Mouse (Mus musculus): ENCODE results near the gene B3galt4. TPM values are rescaled to one million over a fixed set of nuclear protein-coding genes. Genes with fewer than 3 reads are reported as not detected.

The B3galt4 gene
- polyA plus RNA-seq, 1 experiment = 0.45 TPM

- Histone ChIP-seq H3K4me3 (replicated peaks) (no peak overlapping the region), H3K36me3 (ENCODE audit: control insufficient read depth) (no peaks in the 10 kb centered on the region), H3K9me3 (ENCODE audit: control insufficient read depth, low read length) (no peaks in the 10 kb centered on the region), H3K27me3 (ENCODE audit: control insufficient read depth) (no peaks in the 10 kb centered on the region), H3K4me1 (ENCODE audit: control insufficient read depth) (peaks cover 72% of the 10 kb centered on the region)
- TF ChIP-seq GATA1 (IDR thresholded peaks at IDR 0.05; ENCODE audit: low read length) (no peak), TAL1 (IDR thresholded peaks at IDR 0.05; ENCODE audit: low read length) (no peak)
Measured at GRCm38 (mm10) chr17:33901653-33902052, 49.6 kb downstream of the B3galt4 start.

DNA sequence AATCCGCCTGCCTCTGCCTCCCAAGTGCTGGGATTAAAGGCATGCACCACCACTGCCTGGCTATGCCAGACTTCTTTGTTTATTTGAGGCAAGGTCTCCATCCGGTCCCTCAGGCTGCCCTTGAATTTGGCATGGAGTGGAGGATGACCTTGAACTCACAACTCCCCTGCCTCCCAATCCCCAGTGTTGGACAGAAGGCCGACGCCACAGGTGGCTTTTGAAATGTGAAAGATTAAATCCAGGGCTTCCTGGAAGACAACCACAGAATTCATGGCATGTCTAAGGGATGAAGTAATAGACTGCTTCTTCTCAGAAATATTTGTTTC lies 50.3 kb downstream of the B3galt4 start:
- Histone ChIP-seq H3K4me3 (replicated peaks) (no peak overlapping the region), H3K9me3 (ENCODE audit: control insufficient read depth, low read length) (no peaks in the 10 kb centered on the region), H3K36me3 (ENCODE audit: control insufficient read depth) (no peaks in the 10 kb centered on the region), H3K27me3 (ENCODE audit: control insufficient read depth) (no peaks in the 10 kb centered on the region), H3K4me1 (ENCODE audit: control insufficient read depth) (peaks cover 71% of the 10 kb centered on the region)
- TF ChIP-seq GATA1 (IDR thresholded peaks at IDR 0.05; ENCODE audit: low read length) = no peak
- TF ChIP-seq TAL1 (IDR thresholded peaks at IDR 0.05; ENCODE audit: low read length) = no peak

- H3K9me3 ChIP-seq (ENCODE audit: control insufficient read depth, low read length) = no peaks in the 10 kb centered on the region
- no peaks in the 10 kb centered on the region for H3K36me3 ChIP-seq (ENCODE audit: control insufficient read depth)
- H3K4me1 ChIP-seq (ENCODE audit: control insufficient read depth) = peaks cover 67% of the 10 kb centered on the region
- TF ChIP-seq GATA1 (IDR thresholded peaks at IDR 0.05; ENCODE audit: low read length) (no peak), TAL1 (IDR thresholded peaks at IDR 0.05; ENCODE audit: low read length) (no peak)
- no peaks in the 10 kb centered on the region for H3K27me3 ChIP-seq (ENCODE audit: control insufficient read depth)
- H3K4me3 ChIP-seq (replicated peaks) = no peak overlapping the region
Measured at GRCm38 (mm10) chr17:33900281-33900988, 50.9 kb downstream of the B3galt4 start.

Other genes starting within 250 kb of the B3galt4 start
- gene March2, start 232.8 kb downstream of the B3galt4 start, polyA plus RNA-seq (2012) = 80.5 and 112 TPM in 2 replicates
- 26.5 and 41.4 TPM in 2 replicates for gene Rab11b, start 191.0 kb downstream of the B3galt4 start, polyA plus RNA-seq (2012)
- gene Angptl4, start 169.7 kb downstream of the B3galt4 start, polyA plus RNA-seq (2012) = 0.07 TPM in 1 of 2 replicates, not detected in the other
- 0.03 TPM in 2 replicates for gene Kank3, start 141.0 kb downstream of the B3galt4 start, polyA plus RNA-seq (2012)
- 366 and 664 TPM in 2 replicates for gene Rps28, start 126.9 kb downstream of the B3galt4 start, polyA plus RNA-seq (2012)
- gene Ndufa7, start 126.9 kb downstream of the B3galt4 start, polyA plus RNA-seq (2012) = 125 and 152 TPM in 2 replicates
- gene Cd320, start 108.4 kb downstream of the B3galt4 start, polyA plus RNA-seq (2012) = 0.26 and 0.86 TPM in 2 replicates
- not detected in 2 replicates for gene Gm7029, start 77.7 kb downstream of the B3galt4 start, polyA plus RNA-seq (2012)
- 24.3 and 25.8 TPM in 2 replicates for gene Kifc1, start 60.8 kb downstream of the B3galt4 start, polyA plus RNA-seq (2012)
- gene Platr17, start 46.4 kb downstream of the B3galt4 start, polyA plus RNA-seq (2012) = 0.08 TPM in 1 of 2 replicates, not detected in the other
- 1.4 TPM in 2 replicates for gene Daxx, start 42.1 kb downstream of the B3galt4 start, polyA plus RNA-seq (2012)
- gene Tapbp, start 35.6 kb downstream of the B3galt4 start, polyA plus RNA-seq (2012) = 14.7 and 21.8 TPM in 2 replicates
- gene Zbtb22, start 35.6 kb downstream of the B3galt4 start, polyA plus RNA-seq (2012) = 5.6 and 5.7 TPM in 2 replicates
- 3.1 and 3.5 TPM in 2 replicates for gene Rgl2, start 21.9 kb downstream of the B3galt4 start, polyA plus RNA-seq (2012)
- 48.7 and 66.5 TPM in 2 replicates for gene Pfdn6, start 11.1 kb downstream of the B3galt4 start, polyA plus RNA-seq (2012)
- gene Wdr46, start 10.8 kb downstream of the B3galt4 start, polyA plus RNA-seq (2012) = 6.0 and 6.7 TPM in 2 replicates
- gene Vps52, start 4.3 kb upstream of the B3galt4 start, polyA plus RNA-seq (2012) = 10.1 and 11.6 TPM in 2 replicates
- 11.8 and 13.8 TPM in 2 replicates for gene Rps18, start 4.5 kb upstream of the B3galt4 start, polyA plus RNA-seq (2012)
- gene H2-K1, start 48.9 kb upstream of the B3galt4 start, polyA plus RNA-seq (2012) = 0.91 and 0.94 TPM in 2 replicates
- 1.8 and 2.5 TPM in 2 replicates for gene Ring1, start 73.2 kb upstream of the B3galt4 start, polyA plus RNA-seq (2012)
- gene H2-Ke6, start 76.6 kb upstream of the B3galt4 start, polyA plus RNA-seq (2012) = 1.4 TPM in 2 replicates
- gene Slc39a7, start 80.2 kb upstream of the B3galt4 start, polyA plus RNA-seq (2012) = 3.5 TPM in 2 replicates
- gene Rxrb, start 80.3 kb upstream of the B3galt4 start, polyA plus RNA-seq (2012) = 10.1 and 11.3 TPM in 2 replicates
- 0.45 and 0.56 TPM in 2 replicates for gene Col11a2, start 87.9 kb upstream of the B3galt4 start, polyA plus RNA-seq (2012)
- 0.04 and 0.14 TPM in 2 replicates for gene H2-Oa, start 140.9 kb upstream of the B3galt4 start, polyA plus RNA-seq (2012)
- gene H2-DMa, start 168.1 kb upstream of the B3galt4 start, polyA plus RNA-seq (2012) = 0.46 and 1.0 TPM in 2 replicates
- gene Brd2, start 171.1 kb upstream of the B3galt4 start, polyA plus RNA-seq (2012) = 28.3 and 30.4 TPM in 2 replicates
- gene H2-DMb2, start 191.8 kb upstream of the B3galt4 start, polyA plus RNA-seq (2012) = not detected in 2 replicates
- not detected in 2 replicates for gene H2-DMb1, start 201.6 kb upstream of the B3galt4 start, polyA plus RNA-seq (2012)
- 0.05 and 0.06 TPM in 2 replicates for gene Tap1, start 236.1 kb upstream of the B3galt4 start, polyA plus RNA-seq (2012)
- gene Psmb9, start 236.3 kb upstream of the B3galt4 start, polyA plus RNA-seq (2012) = 0.05 and 0.10 TPM in 2 replicates
- 0.24 and 0.28 TPM in 2 replicates for gene Psmb8, start 246.2 kb upstream of the B3galt4 start, polyA plus RNA-seq (2012)

All from erythroblast, embryonic 14.5 days (primary cell).